Mouse (Mus musculus): ENCODE data around the gene Ube2b. TPM values are rescaled to one million over a fixed set of nuclear protein-coding genes. Genes with fewer than 3 reads are reported as not detected.

The Ube2b gene
- total and polyA plus RNA-seq, 3 experiments = 35.4 to 112 TPM; not detected in 1

DNA sequence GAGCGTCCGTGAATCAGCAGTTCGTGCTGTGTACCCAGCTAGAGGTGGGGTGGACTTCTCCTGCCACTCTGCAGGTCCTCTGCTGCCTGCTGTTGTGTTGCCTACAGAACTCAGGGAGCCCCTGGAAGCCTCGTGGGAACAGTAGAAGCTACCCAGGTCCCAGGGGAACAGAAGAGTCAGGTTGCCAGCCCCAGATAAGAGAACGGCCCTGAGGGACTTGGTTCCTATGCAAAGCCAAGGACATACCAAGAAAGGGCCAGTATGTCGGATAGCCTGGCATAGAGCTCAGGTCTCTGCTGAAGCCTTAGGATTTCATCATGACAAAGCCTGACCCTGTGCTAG lies 57.1 kb downstream of the Ube2b start:
- H3K27ac ChIP-seq (ENCODE audit: control insufficient read depth, low read depth, low read length) = no peak overlapping the region
- TF ChIP-seq MAFK (IDR thresholded peaks at IDR 0.05; ENCODE audit: borderline replicate concordance, low read depth, low read length) = no peak
- no peak for TF ChIP-seq TCF12 (IDR thresholded peaks at IDR 0.05; ENCODE audit: low read depth, low read length)
- TF ChIP-seq ELF1 (IDR thresholded peaks at IDR 0.05; ENCODE audit: low read depth, low read length) = no peak
- no peak for TF ChIP-seq JUND (IDR thresholded peaks at IDR 0.05; ENCODE audit: low read depth, low read length)
- TF ChIP-seq POLR2AphosphoS2 (IDR thresholded peaks at IDR 0.05; ENCODE audit: low read length) = no peak
- no peak for TF ChIP-seq MAZ (IDR thresholded peaks at IDR 0.05; ENCODE audit: low read depth, low read length)
- no peak for TF ChIP-seq E2F4 (IDR thresholded peaks at IDR 0.05; ENCODE audit: borderline replicate concordance, low read depth, low read length)
- no peak for TF ChIP-seq POLR2AphosphoS5 (IDR thresholded peaks at IDR 0.05; ENCODE audit: borderline replicate concordance, low read depth, low read length)
- peaks cover 0 to 7% of the 10 kb centered on the region in 2 experiments; a peak in 1 of 4 replicates for H3K4me1 ChIP-seq (ENCODE audit: control insufficient read depth in 1 of 2, insufficient read depth in 2 of 2, low read length in 2 of 2)
- H3K36me3 ChIP-seq (ENCODE audit: control insufficient read depth in 1 of 2, insufficient read depth in 2 of 2, low read length in 2 of 2) = no peaks in the 10 kb centered on the region
- DNase-seq (ENCODE audit: low read depth, low spot score) = no peak
- H3K9me3 ChIP-seq (replicated peaks; ENCODE audit: insufficient read depth, low read length) = no peaks in the 10 kb centered on the region
- H3K79me2 ChIP-seq (ENCODE audit: control insufficient read depth, insufficient read depth, low read length, poor library complexity) = no peaks in the 10 kb centered on the region
- H3K4me3 ChIP-seq (ENCODE audit: control insufficient read depth in 1 of 2, insufficient read depth in 1 of 2, low read depth in 2 of 2, low read length in 2 of 2) = no peak overlapping the region
- no peak overlapping the region for H3K9ac ChIP-seq (ENCODE audit: control insufficient read depth, low read depth, low read length, poor library complexity, severe bottlenecking)
- H3K27me3 ChIP-seq (ENCODE audit: control insufficient read depth in 1 of 2, insufficient read depth in 2 of 2, low read length in 2 of 2) = peaks cover 0 to 1% of the 10 kb centered on the region in 2 experiments; a peak in 1 of 4 replicates

DNA sequence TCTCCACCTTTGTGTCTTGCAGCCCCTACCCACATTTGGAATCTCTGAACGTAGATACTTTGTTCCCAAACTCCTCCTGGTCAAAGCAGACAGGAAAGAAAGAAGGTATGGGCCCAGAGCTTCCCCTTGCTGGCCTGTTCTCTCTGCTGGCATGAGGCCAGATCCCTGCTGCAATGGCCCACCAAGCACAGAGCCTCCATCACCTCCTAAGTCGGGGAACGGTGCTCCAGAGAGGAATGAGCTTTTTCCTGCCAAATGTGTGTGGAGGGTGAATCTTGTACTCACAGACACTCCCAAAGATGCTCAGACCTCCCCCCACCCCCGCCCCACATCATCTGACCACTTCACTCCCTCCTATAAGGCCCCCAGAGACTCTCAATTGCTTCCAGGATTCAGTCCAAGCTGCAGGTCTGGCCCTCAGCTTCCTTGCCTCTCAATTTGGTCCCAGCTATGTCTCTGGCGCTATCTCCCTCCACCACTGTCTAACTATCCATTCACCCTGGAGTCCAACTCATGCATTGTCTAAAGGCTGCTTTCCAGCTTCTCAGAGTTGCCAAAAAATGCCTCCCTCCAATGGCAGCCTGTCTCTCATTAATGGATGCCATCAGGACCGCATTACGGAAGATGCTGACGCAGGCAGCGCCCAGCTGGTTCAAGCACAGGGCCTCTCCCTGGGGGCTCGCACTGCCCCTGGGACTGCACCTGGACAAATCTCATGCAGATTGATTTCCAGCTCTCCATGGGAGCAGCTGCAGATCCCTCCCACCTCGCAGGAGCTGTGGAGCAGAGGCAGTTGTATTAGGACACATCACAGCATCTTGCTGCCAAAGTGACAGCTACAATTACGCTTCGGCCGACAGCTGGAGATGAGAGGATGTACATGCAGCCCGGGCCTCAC lies 57.7 kb downstream of the Ube2b start:
- no peak for TF ChIP-seq USF2 (IDR thresholded peaks at IDR 0.05; ENCODE audit: borderline replicate concordance in 1 of 2, insufficient read depth in 1 of 2, low read depth in 1 of 2, low read length in 2 of 2)
- TF ChIP-seq USF1 (IDR thresholded peaks at IDR 0.05; ENCODE audit: low read depth, low read length) = no peak
- TF ChIP-seq HCFC1 (IDR thresholded peaks at IDR 0.05; ENCODE audit: low read depth, low read length) = no peak
- no peak for TF ChIP-seq CHD2 (IDR thresholded peaks at IDR 0.05; ENCODE audit: low read length)
- no peak for TF ChIP-seq ZMIZ1 (IDR thresholded peaks at IDR 0.05; ENCODE audit: low read depth, low read length)
- no peak for TF ChIP-seq TAL1 (IDR thresholded peaks at IDR 0.05; ENCODE audit: low read length)
- no peak for TF ChIP-seq JUND (IDR thresholded peaks at IDR 0.05; ENCODE audit: low read depth, low read length)
- no peak for TF ChIP-seq POLR2A (IDR thresholded peaks at IDR 0.05; ENCODE audit: control insufficient read depth in 1 of 2, insufficient read depth in 1 of 2, low read depth in 1 of 2, low read length in 2 of 2, poor library complexity in 1 of 2)
- no peak for TF ChIP-seq ZNF384 (IDR thresholded peaks at IDR 0.05; ENCODE audit: low read depth, low read length)
- no peak for TF ChIP-seq SMC3 (IDR thresholded peaks at IDR 0.05; ENCODE audit: low read depth, low read length)
- TF ChIP-seq GABPA (IDR thresholded peaks at IDR 0.05; ENCODE audit: low read depth, low read length) = no peak
- no peak for TF ChIP-seq MAFK (IDR thresholded peaks at IDR 0.05; ENCODE audit: borderline replicate concordance, low read depth, low read length)
- TF ChIP-seq NELFE (IDR thresholded peaks at IDR 0.05; ENCODE audit: low read depth, low read length) = no peak
- TF ChIP-seq MYC (IDR thresholded peaks at IDR 0.05; ENCODE audit: low read depth, low read length) = no peak
- TF ChIP-seq MAZ (IDR thresholded peaks at IDR 0.05; ENCODE audit: low read depth, low read length) = no peak
- no peaks in the 10 kb centered on the region for H3K9me3 ChIP-seq (replicated peaks; ENCODE audit: insufficient read depth, low read length)
- peaks cover 0 to 7% of the 10 kb centered on the region in 2 experiments; a peak in 1 of 4 replicates for H3K4me1 ChIP-seq (ENCODE audit: control insufficient read depth in 1 of 2, insufficient read depth in 2 of 2, low read length in 2 of 2)
- H3K36me3 ChIP-seq (ENCODE audit: control insufficient read depth in 1 of 2, insufficient read depth in 2 of 2, low read length in 2 of 2) = no peaks in the 10 kb centered on the region
- no peak for DNase-seq (ENCODE audit: low read depth, low spot score)
- H3K4me3 ChIP-seq (ENCODE audit: control insufficient read depth in 1 of 2, insufficient read depth in 1 of 2, low read depth in 2 of 2, low read length in 2 of 2) = no peak overlapping the region
- H3K79me2 ChIP-seq (ENCODE audit: control insufficient read depth, insufficient read depth, low read length, poor library complexity) = no peaks in the 10 kb centered on the region
- H3K9ac ChIP-seq (ENCODE audit: control insufficient read depth, low read depth, low read length, poor library complexity, severe bottlenecking) = no peak overlapping the region
- H3K27me3 ChIP-seq (ENCODE audit: control insufficient read depth in 1 of 2, insufficient read depth in 2 of 2, low read length in 2 of 2) = peaks cover 0 to 1% of the 10 kb centered on the region in 2 experiments; a peak in 1 of 4 replicates
- H3K27ac ChIP-seq (ENCODE audit: control insufficient read depth, low read depth, low read length) = no peak overlapping the region

All from MEL (cell line).